Mouse (Mus musculus): ENCODE data around the gene Arhgap42.

Arhgap42 gene

DNA sequence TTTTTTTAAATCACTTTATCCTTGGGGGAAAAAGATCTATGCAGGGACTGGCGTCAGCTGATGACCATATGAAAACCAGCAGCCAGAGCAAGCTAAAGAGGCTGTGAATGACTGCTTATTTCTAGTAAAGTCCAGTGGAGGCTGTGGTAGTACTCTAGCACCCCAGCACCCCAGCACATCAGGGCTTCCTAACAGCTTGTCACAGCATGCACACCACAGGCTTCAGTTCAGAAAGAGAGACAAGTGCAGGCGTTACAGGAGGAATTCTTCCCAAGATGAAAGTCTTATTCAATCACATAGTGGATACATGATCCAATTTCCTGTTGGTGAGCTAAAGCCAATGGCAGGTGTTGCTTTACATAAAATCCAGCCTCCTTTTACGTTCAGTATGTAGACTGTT lies 15.5 kb downstream of the Arhgap42 start:
- H3K27me3 ChIP-seq (ENCODE audit: control insufficient read depth, insufficient read depth, low read length, poor library complexity, severe bottlenecking) = no peaks in the 10 kb centered on the region
- no peaks in the 10 kb centered on the region for H3K36me3 ChIP-seq (ENCODE audit: control insufficient read depth, insufficient read depth, low read length, poor library complexity, severe bottlenecking)
- no peak for DNase-seq (ENCODE audit: low read depth, low spot score)

- no peak for DNase-seq (ENCODE audit: low read depth, low spot score)
- no peaks in the 10 kb centered on the region for H3K27me3 ChIP-seq (ENCODE audit: control insufficient read depth, insufficient read depth, low read length, poor library complexity, severe bottlenecking)
- H3K36me3 ChIP-seq (ENCODE audit: control insufficient read depth, insufficient read depth, low read length, poor library complexity, severe bottlenecking) = no peaks in the 10 kb centered on the region
Measured at GRCm38 (mm10) chr9:9221950-9222486, 16.9 kb downstream of the Arhgap42 start.

GRCm38 (mm10) chr9:9221185-9221584 lies 17.7 kb downstream of the Arhgap42 start:
- DNase-seq (ENCODE audit: low read depth, low spot score) = no peak

GRCm38 (mm10) chr9:9218301-9218700 lies 20.6 kb downstream of the Arhgap42 start:
- DNase-seq (ENCODE audit: low read depth, low spot score) = no peak
- H3K36me3 ChIP-seq (ENCODE audit: control insufficient read depth, insufficient read depth, low read length, poor library complexity, severe bottlenecking) = no peaks in the 10 kb centered on the region

More at GRCm38 (mm10) chr9:9221185-9221584, 17.7 kb downstream of the Arhgap42 start:
- Histone ChIP-seq H3K27me3 (ENCODE audit: control insufficient read depth, insufficient read depth, low read length, poor library complexity, severe bottlenecking) (no peaks in the 10 kb centered on the region), H3K36me3 (ENCODE audit: control insufficient read depth, insufficient read depth, low read length, poor library complexity, severe bottlenecking) (no peaks in the 10 kb centered on the region)

DNA sequence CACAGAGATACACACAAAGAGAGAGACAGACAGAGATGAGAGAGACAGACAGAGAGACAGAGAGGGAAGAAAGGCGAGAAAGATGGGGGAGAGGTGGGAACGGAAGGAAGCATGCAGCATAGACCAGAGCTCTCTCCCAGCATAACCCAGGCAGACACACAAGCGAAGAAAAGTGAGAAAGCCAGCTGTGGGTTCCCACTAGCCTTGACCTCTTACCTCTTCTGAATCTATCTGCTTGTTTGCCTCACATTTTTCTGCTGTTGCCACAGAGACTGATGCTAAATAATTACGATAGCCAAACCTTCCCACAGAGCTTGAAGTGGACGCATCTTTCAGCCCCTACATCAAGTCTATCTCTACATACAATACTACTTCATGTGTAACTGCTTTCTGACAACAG lies 24.1 kb downstream of the Arhgap42 start:
- no peak for DNase-seq (ENCODE audit: low read depth, low spot score)
- Histone ChIP-seq H3K36me3 (ENCODE audit: control insufficient read depth, insufficient read depth, low read length, poor library complexity, severe bottlenecking) (no peaks in the 10 kb centered on the region), H3K27me3 (ENCODE audit: control insufficient read depth, insufficient read depth, low read length, poor library complexity, severe bottlenecking) (no peaks in the 10 kb centered on the region)

More at GRCm38 (mm10) chr9:9218301-9218700, 20.6 kb downstream of the Arhgap42 start:
- H3K27me3 ChIP-seq (ENCODE audit: control insufficient read depth, insufficient read depth, low read length, poor library complexity, severe bottlenecking) = no peaks in the 10 kb centered on the region

DNA sequence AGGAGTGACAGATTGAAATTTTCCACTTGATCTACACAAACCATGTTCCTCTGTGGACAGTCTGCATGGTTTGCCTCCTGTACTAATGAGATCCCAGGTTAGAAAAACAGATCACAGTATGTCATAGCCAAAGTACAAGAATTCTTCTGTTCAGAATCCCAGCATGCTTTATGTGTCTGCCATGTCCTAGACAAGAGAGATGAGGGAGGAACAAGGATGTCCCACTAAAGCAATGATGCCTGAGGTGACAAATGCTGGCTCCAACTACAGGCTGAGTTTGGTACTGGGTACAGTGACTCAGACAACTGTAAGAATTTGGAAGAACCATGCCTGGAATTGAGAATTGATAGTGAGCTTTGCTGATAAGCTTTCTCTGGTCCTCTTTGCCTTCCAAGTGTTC lies 24.6 kb downstream of the Arhgap42 start:
- no peak for DNase-seq (ENCODE audit: low read depth, low spot score)
- H3K36me3 ChIP-seq (ENCODE audit: control insufficient read depth, insufficient read depth, low read length, poor library complexity, severe bottlenecking) = no peaks in the 10 kb centered on the region
- H3K27me3 ChIP-seq (ENCODE audit: control insufficient read depth, insufficient read depth, low read length, poor library complexity, severe bottlenecking) = no peaks in the 10 kb centered on the region

GRCm38 (mm10) chr9:9211411-9212087 lies 27.4 kb downstream of the Arhgap42 start:
- DNase-seq (ENCODE audit: low read depth, low spot score) = no peak
- Histone ChIP-seq H3K27me3 (ENCODE audit: control insufficient read depth, insufficient read depth, low read length, poor library complexity, severe bottlenecking) (no peaks in the 10 kb centered on the region), H3K36me3 (ENCODE audit: control insufficient read depth, insufficient read depth, low read length, poor library complexity, severe bottlenecking) (no peaks in the 10 kb centered on the region)

- DNase-seq (ENCODE audit: low read depth, low spot score) = no peak
- H3K27me3 ChIP-seq (ENCODE audit: control insufficient read depth, insufficient read depth, low read length, poor library complexity, severe bottlenecking) = no peaks in the 10 kb centered on the region
- H3K36me3 ChIP-seq (ENCODE audit: control insufficient read depth, insufficient read depth, low read length, poor library complexity, severe bottlenecking) = no peaks in the 10 kb centered on the region
Measured at GRCm38 (mm10) chr9:9210464-9210863, 28.4 kb downstream of the Arhgap42 start.

GRCm38 (mm10) chr9:9208205-9208604 lies 30.7 kb downstream of the Arhgap42 start:
- Histone ChIP-seq H3K36me3 (ENCODE audit: control insufficient read depth, insufficient read depth, low read length, poor library complexity, severe bottlenecking) (no peaks in the 10 kb centered on the region), H3K27me3 (ENCODE audit: control insufficient read depth, insufficient read depth, low read length, poor library complexity, severe bottlenecking) (no peaks in the 10 kb centered on the region)
- no peak for DNase-seq (ENCODE audit: low read depth, low spot score)

- Histone ChIP-seq H3K36me3 (ENCODE audit: control insufficient read depth, insufficient read depth, low read length, poor library complexity, severe bottlenecking) (no peaks in the 10 kb centered on the region), H3K27me3 (ENCODE audit: control insufficient read depth, insufficient read depth, low read length, poor library complexity, severe bottlenecking) (no peaks in the 10 kb centered on the region)
- no peak for DNase-seq (ENCODE audit: low read depth, low spot score)
Measured at GRCm38 (mm10) chr9:9207251-9207650, 31.6 kb downstream of the Arhgap42 start.

GRCm38 (mm10) chr9:9200827-9201388 lies 38.0 kb downstream of the Arhgap42 start:
- DNase-seq (ENCODE audit: low read depth, low spot score) = no peak
- Histone ChIP-seq H3K27me3 (ENCODE audit: control insufficient read depth, insufficient read depth, low read length, poor library complexity, severe bottlenecking) (no peaks in the 10 kb centered on the region), H3K36me3 (ENCODE audit: control insufficient read depth, insufficient read depth, low read length, poor library complexity, severe bottlenecking) (no peaks in the 10 kb centered on the region)

DNA sequence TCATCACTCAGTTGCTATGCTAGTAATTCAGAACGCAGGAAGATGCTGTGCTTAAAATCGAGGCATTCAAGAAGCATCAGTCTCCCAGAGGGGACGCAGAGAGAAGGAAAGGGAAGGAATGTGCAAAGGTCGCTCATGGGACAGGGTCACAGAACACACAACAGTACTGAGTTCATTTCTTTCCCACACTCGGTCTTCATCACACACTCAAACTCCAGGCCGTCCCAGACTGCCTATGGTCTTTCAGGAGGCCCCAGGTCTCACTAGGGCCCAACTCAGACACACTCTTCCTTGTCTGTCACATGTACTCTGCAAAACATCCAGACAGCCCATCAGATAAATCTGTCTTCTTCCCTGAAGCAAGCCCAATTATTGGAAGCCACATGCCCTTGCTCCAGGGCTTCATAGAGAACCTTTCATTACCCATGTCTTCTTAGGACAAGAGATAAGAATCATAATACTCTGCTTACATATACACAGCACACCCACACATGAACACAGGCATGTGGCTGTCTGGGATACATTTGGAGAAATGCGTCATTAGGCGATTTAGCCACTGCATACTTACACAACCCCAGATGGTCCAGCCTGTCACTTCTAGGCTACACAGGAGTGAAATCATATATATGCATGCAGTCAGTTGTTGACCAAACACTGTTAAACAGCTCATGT lies 39.6 kb downstream of the Arhgap42 start:
- no peak for DNase-seq (ENCODE audit: low read depth, low spot score)
- Histone ChIP-seq H3K27me3 (ENCODE audit: control insufficient read depth, insufficient read depth, low read length, poor library complexity, severe bottlenecking) (no peaks in the 10 kb centered on the region), H3K36me3 (ENCODE audit: control insufficient read depth, insufficient read depth, low read length, poor library complexity, severe bottlenecking) (no peaks in the 10 kb centered on the region)

DNA sequence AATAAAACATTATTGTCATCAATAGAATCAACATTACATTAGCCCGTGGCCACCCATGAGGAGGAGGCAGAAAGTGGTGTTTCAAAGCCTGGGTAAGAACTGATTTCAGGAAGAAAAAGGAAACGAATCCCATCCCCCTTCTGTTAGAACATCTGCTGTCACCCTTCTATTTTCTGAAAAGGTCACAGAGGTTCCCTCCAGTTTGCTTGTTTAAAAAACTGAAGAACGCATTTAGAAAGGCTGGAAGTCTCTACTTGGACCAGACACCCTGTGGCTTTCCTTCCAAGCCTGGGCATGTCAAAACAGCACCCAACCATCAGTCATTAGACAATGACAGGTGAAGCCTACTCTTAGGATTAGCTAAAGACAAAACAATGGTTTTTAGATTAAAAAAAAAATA lies 40.3 kb downstream of the Arhgap42 start:
- no peaks in the 10 kb centered on the region for H3K36me3 ChIP-seq (ENCODE audit: control insufficient read depth, insufficient read depth, low read length, poor library complexity, severe bottlenecking)
- DNase-seq (ENCODE audit: low read depth, low spot score) = no peak

GRCm38 (mm10) chr9:9196046-9196445 lies 42.9 kb downstream of the Arhgap42 start:
- no peak for DNase-seq (ENCODE audit: low read depth, low spot score)
- H3K36me3 ChIP-seq (ENCODE audit: control insufficient read depth, insufficient read depth, low read length, poor library complexity, severe bottlenecking) = no peaks in the 10 kb centered on the region
- no peaks in the 10 kb centered on the region for H3K27me3 ChIP-seq (ENCODE audit: control insufficient read depth, insufficient read depth, low read length, poor library complexity, severe bottlenecking)

More for the DNA sequence above, 40.3 kb downstream of the Arhgap42 start:
- H3K27me3 ChIP-seq (ENCODE audit: control insufficient read depth, insufficient read depth, low read length, poor library complexity, severe bottlenecking) = no peaks in the 10 kb centered on the region

DNA sequence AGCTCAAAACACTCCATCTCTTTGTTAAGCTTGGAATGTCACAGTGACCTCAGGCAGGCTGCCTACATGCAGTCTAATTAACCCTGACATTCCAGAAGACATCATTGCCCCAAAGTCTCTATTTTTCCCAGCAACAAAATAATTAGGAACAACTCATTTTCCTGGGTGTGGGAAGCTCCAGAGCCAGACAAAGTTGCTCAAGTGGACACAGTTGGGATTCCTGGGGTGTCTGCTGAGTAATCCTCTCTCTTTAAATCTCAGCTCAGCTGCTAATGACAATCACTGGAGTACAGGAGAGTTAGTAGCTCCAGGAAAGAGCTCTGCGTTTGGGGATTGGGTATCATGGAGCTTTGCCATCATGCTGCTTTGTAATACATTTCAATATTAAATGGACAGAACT lies 44.4 kb downstream of the Arhgap42 start:
- no peak for DNase-seq (ENCODE audit: low read depth, low spot score)
- Histone ChIP-seq H3K36me3 (ENCODE audit: control insufficient read depth, insufficient read depth, low read length, poor library complexity, severe bottlenecking) (no peaks in the 10 kb centered on the region), H3K27me3 (ENCODE audit: control insufficient read depth, insufficient read depth, low read length, poor library complexity, severe bottlenecking) (no peaks in the 10 kb centered on the region)
